Mouse (Mus musculus) gastrocnemius, postnatal 14 days (tissue): ENCODE measurements around the gene Olfr1018. TPM values are rescaled to one million over a fixed set of nuclear protein-coding genes. Genes with fewer than 3 reads are reported as not detected.

Source experiments
- DNase-seq: peaks from one replicate; pipeline ENCODE4 v3.0.0; 2021; ENCODE audit warnings: mixed read lengths
- intact Hi-C: fragments of 180-260 bp; cut with DNase I; formaldehyde crosslinking; loops from one replicate; pipeline ENCODE4 v1.15.1; 2025; ENCODE audit warnings: low total_unique reads
- long read RNA-seq, 2 experiments: library from polyadenylated mRNA; stranded (forward); transcript quantifications; one replicate each; pipeline ENCODE4 v2.0.0; 2021
- total RNA-seq, 2 experiments: library from RNA; stranded (reverse); gene quantifications; 2 replicates each; pipeline ENCODE4 v1.2.3; 2021

Gene Olfr1018
- total RNA-seq: not detected
- long read RNA-seq, experiment 1: 0 reads
- long read RNA-seq, experiment 2: 0 reads

- DNase-seq: no peak
- intact Hi-C loops: no loop called here
Observed at GRCm38 (mm10) chr2:85818179-85818578, at the start of gene Olfr1018. TSS of gene Olfr1018 (plus strand) at chr2:85818479.

- no peak for DNase-seq
- intact Hi-C loops: no loop called here
Observed at GRCm38 (mm10) chr2:85772413-85772812, 45.9 kb upstream of the Olfr1018 start, which contains the start of gene Olfr1014. TSS of gene Olfr1014 (plus strand) at chr2:85772713.

GRCm38 (mm10) chr2:85781717-85782116 lies 36.6 kb upstream of the Olfr1018 start, which contains the start of gene Olfr1015:
TSS of gene Olfr1015 (plus strand) at chr2:85782017.
- intact Hi-C loops: no loop called here
- DNase-seq: no peak

- no peak for DNase-seq
- intact Hi-C loops: no loop called here
Observed at GRCm38 (mm10) chr2:85792331-85792730, 25.9 kb upstream of the Olfr1018 start.

GRCm38 (mm10) chr2:85802444-85802843 lies 15.8 kb upstream of the Olfr1018 start, which contains the start of gene Olfr1016:
TSS of gene Olfr1016 (minus strand) at chr2:85802544.
- no peak for DNase-seq
- intact Hi-C loops: no loop called here

- DNase-seq: no peak
- intact Hi-C loops: no loop called here
Observed at GRCm38 (mm10) chr2:85804501-85804900, 13.8 kb upstream of the Olfr1018 start.

- DNase-seq: no peak
- intact Hi-C loops: no loop called here
Observed at GRCm38 (mm10) chr2:85845383-85845782, 27.1 kb downstream of the Olfr1018 start, which contains the start of gene Olfr1019. TSS of gene Olfr1019 (minus strand) at chr2:85845483.

- intact Hi-C loops: no loop called here
Observed at GRCm38 (mm10) chr2:85846730-85847129, 28.5 kb downstream of the Olfr1018 start, which contains the start of gene Olfr1020. TSS of gene Olfr1020 (plus strand) at chr2:85847030.

GRCm38 (mm10) chr2:85868294-85868693 lies 50.0 kb downstream of the Olfr1018 start, which contains the start of gene Olfr1022:
TSS of gene Olfr1022 (plus strand) at chr2:85868594.
- no peak for DNase-seq
- intact Hi-C loops: no loop called here

More at GRCm38 (mm10) chr2:85846730-85847129, 28.5 kb downstream of the Olfr1018 start, which contains the start of gene Olfr1020:
- DNase-seq: no peak

Other genes with a start within 250 kb of the Olfr1018 start
- gene Olfr996, start 239.3 kb upstream of the Olfr1018 start, total RNA-seq: not detected
- gene Olfr998, start 229.5 kb upstream of the Olfr1018 start, total RNA-seq: not detected
- not detected for gene Olfr1000, start 206.6 kb upstream of the Olfr1018 start, total RNA-seq
- not detected for gene Olfr1002, start 167.8 kb upstream of the Olfr1018 start, total RNA-seq
- not detected for gene Olfr154, start 154.0 kb upstream of the Olfr1018 start, total RNA-seq
- gene Olfr1006, start 139.7 kb upstream of the Olfr1018 start, total RNA-seq: not detected
- gene Olfr1008, start 129.0 kb upstream of the Olfr1018 start, total RNA-seq: not detected
- gene Olfr1009, start 103.1 kb upstream of the Olfr1018 start, total RNA-seq: not detected
- gene Olfr1012, start 55.7 kb upstream of the Olfr1018 start, total RNA-seq: not detected
- gene Olfr1013, start 51.4 kb upstream of the Olfr1018 start, total RNA-seq: not detected
- gene Olfr1014, start 45.8 kb upstream of the Olfr1018 start, total RNA-seq: not detected
- not detected for gene Olfr1015, start 36.5 kb upstream of the Olfr1018 start, total RNA-seq
- gene Olfr1016, start 15.9 kb upstream of the Olfr1018 start, total RNA-seq: not detected
- not detected for gene Olfr1019, start 27.0 kb downstream of the Olfr1018 start, total RNA-seq
- gene Olfr1020, start 28.6 kb downstream of the Olfr1018 start, total RNA-seq: not detected
- gene Olfr1022, start 50.1 kb downstream of the Olfr1018 start, total RNA-seq: not detected
- not detected for gene Olfr1023, start 67.2 kb downstream of the Olfr1018 start, total RNA-seq
- not detected for gene Olfr1024, start 86.6 kb downstream of the Olfr1018 start, total RNA-seq
- gene Olfr1025-ps1, start 96.7 kb downstream of the Olfr1018 start, total RNA-seq: not detected
- not detected for gene Olfr1026, start 103.1 kb downstream of the Olfr1018 start, total RNA-seq
- not detected for gene Olfr1028, start 132.0 kb downstream of the Olfr1018 start, total RNA-seq
- gene Olfr1029, start 155.4 kb downstream of the Olfr1018 start, total RNA-seq: not detected
- not detected for gene Olfr1030, start 160.8 kb downstream of the Olfr1018 start, total RNA-seq
- gene Olfr1031, start 171.8 kb downstream of the Olfr1018 start, total RNA-seq: not detected
- gene Olfr1032, start 187.1 kb downstream of the Olfr1018 start, total RNA-seq: not detected
- under 1 TPM in 1 of 2 experiments, not detected in 1; 0.64 TPM for gene Olfr1033, start 202.2 kb downstream of the Olfr1018 start, total RNA-seq
- not detected for gene Olfr1034, start 227.4 kb downstream of the Olfr1018 start, total RNA-seq